Comparison of ENCODE assay signal across 15 mouse cellular contexts in genomic region chr1:134418414-134418975, GRCm38 (mm10). TPM values are rescaled to one million over a fixed set of nuclear protein-coding genes. Genes with fewer than 3 reads are reported as not detected.
DNase-seq lines count a peak whose midpoint lies in the region; ATAC-seq and TF ChIP-seq lines count a peak whose summit lies in the region.
"Had no signal": no experiment of that assay in that cellular context is flagged by ENCODE, and none has a peak within 500 bp of the region (broad histone marks: within the 10 kb centered on the region; RNA-seq: fewer than 3 reads in every experiment).

No protein-coding gene starts in this region.

- H3K9me3 ChIP-seq in heart, embryonic 10.5 days = no peaks in the 10 kb centered on the region
- H3K9me3 ChIP-seq in megakaryocyte, embryonic 14.5 days = no peaks in the 10 kb centered on the region
- H3K9me3 ChIP-seq in heart, postnatal 0 days (replicated peaks; ENCODE audit: control insufficient read depth, low read length) = no peaks in the 10 kb centered on the region
- H3K9me3 ChIP-seq in stomach, embryonic 16.5 days (replicated peaks; ENCODE audit: control insufficient read depth, low read length) = no peaks in the 10 kb centered on the region
- H3K9me3 ChIP-seq: forebrain, embryonic 13.5 days had no signal

- H3K36me3 ChIP-seq in heart, embryonic 10.5 days = peaks cover 9% of the 10 kb centered on the region
- H3K36me3 ChIP-seq in megakaryocyte, embryonic 14.5 days (replicated peaks; ENCODE audit: low read length) = peaks cover 42% of the 10 kb centered on the region
- peaks cover 15% of the 10 kb centered on the region for H3K36me3 ChIP-seq in heart, postnatal 0 days (replicated peaks; ENCODE audit: control insufficient read depth, insufficient read depth, low read length)
- no peaks in the 10 kb centered on the region for H3K36me3 ChIP-seq in stomach, embryonic 16.5 days (ENCODE audit: control insufficient read depth, insufficient read depth, low read length)

- no peak overlapping the region for H3K4me2 ChIP-seq in heart, postnatal 0 days (ENCODE audit: low read depth, low read length)
- 0 out of 2 replicates have a peak overlapping the region, but pooled peaks have one; percentile 1 for H3K4me2 ChIP-seq in stomach, embryonic 16.5 days (ENCODE audit: low read depth, low read length)
- H3K4me2 ChIP-seq: forebrain, embryonic 13.5 days had no signal

- DNase-seq in heart, embryonic 10.5 days (ENCODE audit: low spot score) = no peak
- no peak for DNase-seq in heart, postnatal 10 days
- peak; percentile 39 for DNase-seq in heart, postnatal 0 days (ENCODE audit: low spot score)
- DNase-seq in left cerebral cortex, postnatal 14 days (ENCODE audit: low spot score in 2 of 2) = no peak
- DNase-seq: gastrocnemius, postnatal 36 days; kidney, postnatal 4 days; lung, postnatal 4 days had no signal

- no peak overlapping the region for H3K4me3 ChIP-seq in heart, embryonic 10.5 days
- peak overlapping the region; percentile 96 for H3K4me3 ChIP-seq in megakaryocyte, embryonic 14.5 days (replicated peaks)
- no peak overlapping the region for H3K4me3 ChIP-seq in heart, postnatal 0 days (ENCODE audit: low read depth, low read length)
- H3K4me3 ChIP-seq in stomach, embryonic 16.5 days (replicated peaks; ENCODE audit: low read length) = no peak overlapping the region
- H3K4me3 ChIP-seq: forebrain, embryonic 13.5 days had no signal

- no peak for TF ChIP-seq CTCF in heart, postnatal 0 days (IDR thresholded peaks at IDR 0.05; ENCODE audit: low read depth)

- H3K4me1 ChIP-seq in heart, embryonic 10.5 days = peaks cover 48% of the 10 kb centered on the region
- H3K4me1 ChIP-seq in megakaryocyte, embryonic 14.5 days = peaks cover 81% of the 10 kb centered on the region
- H3K4me1 ChIP-seq in heart, postnatal 0 days (ENCODE audit: control insufficient read depth, insufficient read depth) = peaks cover 38% of the 10 kb centered on the region
- H3K4me1 ChIP-seq in stomach, embryonic 16.5 days (ENCODE audit: control insufficient read depth, insufficient read depth, low read length) = peaks cover 60% of the 10 kb centered on the region

- no peak for TF ChIP-seq EP300 in heart, postnatal 0 days (IDR thresholded peaks at IDR 0.05; ENCODE audit: low read depth)

- no peaks in the 10 kb centered on the region; the same call in 1 of the 2 replicates for H3K27me3 ChIP-seq in heart, embryonic 10.5 days (ENCODE audit: insufficient read depth, poor library complexity, severe bottlenecking)
- no peaks in the 10 kb centered on the region for H3K27me3 ChIP-seq in megakaryocyte, embryonic 14.5 days (replicated peaks)
- H3K27me3 ChIP-seq in heart, postnatal 0 days (ENCODE audit: control insufficient read depth, insufficient read depth, low read length) = no peaks in the 10 kb centered on the region
- no peaks in the 10 kb centered on the region for H3K27me3 ChIP-seq in stomach, embryonic 16.5 days (ENCODE audit: control insufficient read depth, insufficient read depth, low read length)
- H3K27me3 ChIP-seq: forebrain, embryonic 13.5 days had no signal

- WGBS in heart, embryonic 10.5 days = 50% methylated on average over 2 of the region's 2 CpGs
- WGBS in heart, postnatal 0 days = 45% methylated on average over 2 of the region's 2 CpGs
- 72% methylated on average over 2 of the region's 2 CpGs for WGBS in stomach, embryonic 16.5 days

- no peak for ATAC-seq in megakaryocyte, adult 5-6 weeks (ENCODE audit: poor library complexity, severe bottlenecking)
- ATAC-seq in heart, postnatal 0 days (ENCODE audit: insufficient read depth, low read depth) = no peak
- no peak for ATAC-seq in stomach, embryonic 16.5 days (ENCODE audit: insufficient read depth, low FRiP score)
- ATAC-seq in megakaryocyte progenitor cell, adult 5-6 weeks (replicated peaks; ENCODE audit: poor library complexity) = no peak
- ATAC-seq: forebrain, embryonic 13.5 days had no signal

- no peak overlapping the region for H3K9ac ChIP-seq in heart, postnatal 0 days (replicated peaks; ENCODE audit: low read depth, low read length)
- no peak overlapping the region for H3K9ac ChIP-seq in stomach, embryonic 16.5 days (ENCODE audit: low read length)
- H3K9ac ChIP-seq: forebrain, embryonic 13.5 days had no signal

- intact Hi-C loops in heart, postnatal 10 days (cut with DNase I) = no loop called here
- intact Hi-C loops in left cerebral cortex, postnatal 14 days (cut with DNase I) = loop anchor here (5.0 kb wide), 1 partner anchor 56 kb away; the partner anchor contains the start of gene Tmem183a

- H3K27ac ChIP-seq in heart, embryonic 10.5 days = peak overlapping the region; percentile 11; the same call in 1 of the 2 replicates
- H3K27ac ChIP-seq in heart, postnatal 0 days (ENCODE audit: low read depth) = peak overlapping the region; percentile 71
- H3K27ac ChIP-seq in stomach, embryonic 16.5 days (ENCODE audit: low read length) = peak overlapping the region; percentile 5
- H3K27ac ChIP-seq: forebrain, embryonic 13.5 days had no signal

RNA-seq across cellular contexts. Expression of gene Adipor1, which starts 3.3 kb away (rescaled TPM):
- 91.3 and 119 TPM in 2 replicates for polyA plus RNA-seq in heart, embryonic 10.5 days (2016; fragmentation: Nextera tagmentation; extraction: Ambion mirVana)
- 100 to 1,000 TPM; 132 to 133 TPM for total RNA-seq in heart, postnatal 10 days (2021)
- 65.2 and 119 TPM in 2 replicates for polyA plus RNA-seq in megakaryocyte, embryonic 14.5 days (2012; ENCODE audit: insufficient read depth, low replicate concordance)
- 118 and 120 TPM in 2 replicates for total RNA-seq in megakaryocyte, adult 5-6 weeks (2015)
- total RNA-seq in megakaryocyte, adult 5-6 weeks (2017) = 73.8 and 83.6 TPM in 2 replicates
- total RNA-seq in heart, postnatal 0 days (2014; rRNA removed; ENCODE audit: low replicate concordance) = 210 and 238 TPM in 2 replicates
- polyA plus RNA-seq in heart, postnatal 0 days (2015; fragmentation: Nextera tagmentation; extraction: Ambion mirVana) = 123 and 124 TPM in 2 replicates
- polyA plus RNA-seq in stomach, embryonic 16.5 days (2015; fragmentation: Nextera tagmentation; extraction: Ambion mirVana) = 88.7 and 97.7 TPM in 2 replicates
- 63.0 and 63.2 TPM in 2 replicates for total RNA-seq in megakaryocyte progenitor cell, adult 5-6 weeks (2015)
- total RNA-seq in megakaryocyte progenitor cell, adult 5-6 weeks (2017) = 43.2 and 44.2 TPM in 2 replicates
- total RNA-seq in left cerebral cortex, postnatal 14 days (2021) = 10 to 100 TPM; 63.4 to 66.2 TPM

RNA-seq across cellular contexts. Expression of gene Cyb5r1, which starts 13.1 kb away (rescaled TPM):
- 37.4 and 42.2 TPM in 2 replicates for polyA plus RNA-seq in heart, embryonic 10.5 days (2016; fragmentation: Nextera tagmentation; extraction: Ambion mirVana)
- total RNA-seq in heart, postnatal 10 days (2021) = 10 to 100 TPM; 31.0 to 33.4 TPM
- polyA plus RNA-seq in megakaryocyte, embryonic 14.5 days (2012; ENCODE audit: insufficient read depth, low replicate concordance) = 10.9 TPM in 1 of 2 replicates, not detected in the other
- 54.5 and 69.7 TPM in 2 replicates for total RNA-seq in megakaryocyte, adult 5-6 weeks (2015)
- 43.8 and 46.8 TPM in 2 replicates for total RNA-seq in megakaryocyte, adult 5-6 weeks (2017)
- 34.4 and 40.0 TPM in 2 replicates for total RNA-seq in heart, postnatal 0 days (2014; rRNA removed; ENCODE audit: low replicate concordance)
- polyA plus RNA-seq in heart, postnatal 0 days (2015; fragmentation: Nextera tagmentation; extraction: Ambion mirVana) = 32.9 and 33.9 TPM in 2 replicates
- polyA plus RNA-seq in stomach, embryonic 16.5 days (2015; fragmentation: Nextera tagmentation; extraction: Ambion mirVana) = 39.7 and 41.5 TPM in 2 replicates
- total RNA-seq in megakaryocyte progenitor cell, adult 5-6 weeks (2015) = 45.6 and 45.9 TPM in 2 replicates
- total RNA-seq in megakaryocyte progenitor cell, adult 5-6 weeks (2017) = 22.2 and 25.3 TPM in 2 replicates
- total RNA-seq in left cerebral cortex, postnatal 14 days (2021) = 10 to 100 TPM; 15.9 TPM

RNA-seq across cellular contexts. Expression of gene 4933406M09Rik, which starts 32.8 kb away (rescaled TPM):
- not detected in 2 replicates for polyA plus RNA-seq in heart, embryonic 10.5 days (2016; fragmentation: Nextera tagmentation; extraction: Ambion mirVana)
- not detected for total RNA-seq in heart, postnatal 10 days (2021)
- polyA plus RNA-seq in megakaryocyte, embryonic 14.5 days (2012; ENCODE audit: insufficient read depth, low replicate concordance) = 0.16 TPM in 1 of 2 replicates, not detected in the other
- total RNA-seq in megakaryocyte, adult 5-6 weeks (2015) = not detected in 2 replicates
- total RNA-seq in megakaryocyte, adult 5-6 weeks (2017) = not detected in 2 replicates
- not detected in 2 replicates for total RNA-seq in heart, postnatal 0 days (2014; rRNA removed; ENCODE audit: low replicate concordance)
- not detected in 2 replicates for polyA plus RNA-seq in heart, postnatal 0 days (2015; fragmentation: Nextera tagmentation; extraction: Ambion mirVana)
- polyA plus RNA-seq in stomach, embryonic 16.5 days (2015; fragmentation: Nextera tagmentation; extraction: Ambion mirVana) = not detected in 2 replicates
- not detected in 2 replicates for total RNA-seq in megakaryocyte progenitor cell, adult 5-6 weeks (2015)
- total RNA-seq in megakaryocyte progenitor cell, adult 5-6 weeks (2017) = not detected in 2 replicates
- not detected for total RNA-seq in left cerebral cortex, postnatal 14 days (2021)
- total RNA-seq: gastrocnemius, postnatal 36 days had no signal
- polyA plus RNA-seq: brain, embryonic 14.5 days; cortical plate, adult 2 months; forebrain, embryonic 13.5 days; urinary bladder, adult 2 months had no signal

RNA-seq across cellular contexts. Expression of gene Klhl12, which starts 36.8 kb away (rescaled TPM):
- polyA plus RNA-seq in heart, embryonic 10.5 days (2016; fragmentation: Nextera tagmentation; extraction: Ambion mirVana) = 23.8 and 25.1 TPM in 2 replicates
- total RNA-seq in heart, postnatal 10 days (2021) = 10 to 100 TPM; 18.3 to 19.6 TPM
- polyA plus RNA-seq in megakaryocyte, embryonic 14.5 days (2012; ENCODE audit: insufficient read depth, low replicate concordance) = 0.20 TPM in 1 of 2 replicates, not detected in the other
- total RNA-seq in megakaryocyte, adult 5-6 weeks (2015) = 10.0 and 10.2 TPM in 2 replicates
- total RNA-seq in megakaryocyte, adult 5-6 weeks (2017) = 11.2 and 12.8 TPM in 2 replicates
- total RNA-seq in heart, postnatal 0 days (2014; rRNA removed; ENCODE audit: low replicate concordance) = 15.9 and 17.5 TPM in 2 replicates
- polyA plus RNA-seq in heart, postnatal 0 days (2015; fragmentation: Nextera tagmentation; extraction: Ambion mirVana) = 13.6 and 13.9 TPM in 2 replicates
- 23.1 and 23.7 TPM in 2 replicates for polyA plus RNA-seq in stomach, embryonic 16.5 days (2015; fragmentation: Nextera tagmentation; extraction: Ambion mirVana)
- 12.3 and 14.2 TPM in 2 replicates for total RNA-seq in megakaryocyte progenitor cell, adult 5-6 weeks (2015)
- 11.7 and 21.7 TPM in 2 replicates for total RNA-seq in megakaryocyte progenitor cell, adult 5-6 weeks (2017)
- total RNA-seq in left cerebral cortex, postnatal 14 days (2021) = 10 to 100 TPM; 35.4 to 37.1 TPM

RNA-seq across cellular contexts. Expression of gene Tmem183a, which starts 56.7 kb away (rescaled TPM):
- polyA plus RNA-seq in heart, embryonic 10.5 days (2016; fragmentation: Nextera tagmentation; extraction: Ambion mirVana) = 81.9 and 95.9 TPM in 2 replicates
- total RNA-seq in heart, postnatal 10 days (2021) = 10 to 100 TPM; 24.2 to 25.7 TPM
- polyA plus RNA-seq in megakaryocyte, embryonic 14.5 days (2012; ENCODE audit: insufficient read depth, low replicate concordance) = 6.4 and 13.0 TPM in 2 replicates
- total RNA-seq in megakaryocyte, adult 5-6 weeks (2015) = 33.5 and 39.2 TPM in 2 replicates
- total RNA-seq in megakaryocyte, adult 5-6 weeks (2017) = 50.4 and 55.3 TPM in 2 replicates
- total RNA-seq in heart, postnatal 0 days (2014; rRNA removed; ENCODE audit: low replicate concordance) = 51.8 and 59.8 TPM in 2 replicates
- 30.1 and 31.1 TPM in 2 replicates for polyA plus RNA-seq in heart, postnatal 0 days (2015; fragmentation: Nextera tagmentation; extraction: Ambion mirVana)
- 93.7 and 104 TPM in 2 replicates for polyA plus RNA-seq in stomach, embryonic 16.5 days (2015; fragmentation: Nextera tagmentation; extraction: Ambion mirVana)
- 42.1 and 45.9 TPM in 2 replicates for total RNA-seq in megakaryocyte progenitor cell, adult 5-6 weeks (2015)
- total RNA-seq in megakaryocyte progenitor cell, adult 5-6 weeks (2017) = 43.3 and 71.6 TPM in 2 replicates
- total RNA-seq in left cerebral cortex, postnatal 14 days (2021) = 10 to 100 TPM; 67.6 to 95.0 TPM

Comparison
In these comparisons a context has a peak if more than half of its experiments do, and no peak if none do; other contexts are left out.
1. H3K27ac ChIP-seq: peak in every context shown above with its lines; median percentile 71 in heart, postnatal 0 days; 11 in heart, embryonic 10.5 days; 5 in stomach, embryonic 16.5 days.